Mouse (Mus musculus) kidney, adult 2 months (tissue): ENCODE measurements at regions not wholly inside any gene's neighbourhood (a gene's known extent, or its start where the extent isn't known, plus 50 kb on each side); places are given as distances from the start of the nearest gene placed in this dataset.

Source experiments
- CTCF ChIP-seq: fragments of 200-500 bp; conservative IDR thresholded peaks from 2 replicates; pipeline ENCODE4 v1.5.1; 2011; ENCODE audit warnings: low read depth, mild to moderate bottlenecking, control low read depth, low read length, moderate library complexity, mixed read lengths; ENCODE audit not compliant: insufficient read depth, insufficient read length
- POLR2A ChIP-seq: fragments of 200-500 bp; IDR thresholded peaks from one replicate; pipeline ENCODE4 v1.6.1; 2011; ENCODE audit warnings: low read depth, low read length, control low read depth

DNA sequence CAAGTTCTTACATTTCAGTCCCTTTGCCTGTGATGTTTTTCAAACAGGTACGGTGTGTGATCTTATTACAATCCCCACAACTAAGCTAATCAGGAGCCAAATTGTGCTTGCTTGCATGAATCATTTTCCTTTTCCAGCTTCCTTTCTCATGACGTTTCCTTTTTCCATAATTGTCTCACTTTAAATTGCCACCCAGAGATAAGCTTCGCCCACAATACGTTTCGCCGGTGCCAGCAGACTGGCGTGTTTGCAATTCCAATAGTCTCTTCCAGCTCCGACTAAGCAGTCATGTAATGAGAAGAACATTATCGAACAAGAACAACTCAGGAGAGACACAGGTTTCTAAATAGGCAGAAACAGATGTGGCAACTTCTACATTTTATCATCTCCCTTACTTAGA is 335.8 kb downstream of the Efna5 start:
- no peak for TF ChIP-seq CTCF
- no peak for TF ChIP-seq POLR2A
